Mouse (Mus musculus) ovary, adult 18-20 months (tissue): ENCODE measurements around the gene Prkce.
A peak's percentile ranks its signal among the peaks of the same experiment; 100 is the strongest.

Experiments used
- DNase-seq: peaks from one replicate; pipeline ENCODE4 v3.0.0; 2022; ENCODE audit warnings: low spot score, mixed read lengths

Gene Prkce

GRCm38 (mm10) chr17:86176722-86177121 is 9.1 kb downstream of the Prkce start:
- no peak for DNase-seq

DNA sequence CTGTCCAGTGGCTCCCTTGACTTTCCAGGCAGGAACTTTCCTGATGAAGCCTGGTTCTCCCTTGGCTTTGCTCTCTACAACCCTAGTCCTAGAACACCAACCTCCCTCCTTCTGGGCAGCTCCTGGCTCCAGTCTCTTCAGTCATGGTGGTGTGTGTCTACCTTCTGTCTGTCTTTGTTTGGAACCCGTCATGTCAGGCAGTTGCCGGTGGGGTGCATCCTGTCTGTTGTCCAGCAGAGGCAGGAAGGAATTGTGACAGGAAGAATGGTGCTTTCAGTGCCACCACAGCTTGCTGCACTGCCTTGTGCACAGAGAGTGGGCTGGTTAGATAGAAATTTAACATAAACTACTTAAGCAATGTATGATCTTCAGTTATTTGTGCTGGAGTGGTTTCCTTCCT is 16.2 kb downstream of the Prkce start:
- no peak for DNase-seq

GRCm38 (mm10) chr17:86184552-86185209 is 17.1 kb downstream of the Prkce start:
- no peak for DNase-seq

- peak; percentile 59 for DNase-seq
Measured at GRCm38 (mm10) chr17:86185584-86185983, 18.0 kb downstream of the Prkce start.

GRCm38 (mm10) chr17:86187777-86188176 is 20.2 kb downstream of the Prkce start:
- DNase-seq = no peak

GRCm38 (mm10) chr17:86193979-86194378 is 26.4 kb downstream of the Prkce start:
- DNase-seq = no peak

GRCm38 (mm10) chr17:86194921-86195320 is 27.3 kb downstream of the Prkce start:
- no peak for DNase-seq

- no peak for DNase-seq
Measured at GRCm38 (mm10) chr17:86198496-86199465, 31.2 kb downstream of the Prkce start.

DNA sequence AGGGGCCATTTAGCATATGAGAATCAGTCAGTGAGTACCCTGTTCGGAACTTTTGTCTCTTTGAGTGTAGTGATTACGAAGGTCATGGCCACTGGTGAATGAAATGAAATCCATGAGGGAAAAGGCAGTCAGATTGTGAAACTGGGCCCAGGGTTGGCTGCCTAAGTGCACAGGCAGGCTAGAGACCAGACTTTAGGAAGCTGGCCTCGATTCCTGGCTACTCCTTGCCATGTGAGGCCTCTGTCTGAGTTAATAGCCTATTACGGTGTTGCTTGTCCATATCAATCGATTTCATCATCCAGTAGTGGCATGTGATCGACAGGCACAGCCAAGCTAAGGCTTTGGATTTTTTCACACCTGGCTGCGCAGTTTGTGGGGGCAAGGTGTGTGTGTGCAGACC is 34.4 kb downstream of the Prkce start:
- no peak for DNase-seq

GRCm38 (mm10) chr17:86202972-86203371 is 35.4 kb downstream of the Prkce start:
- DNase-seq = no peak

DNA sequence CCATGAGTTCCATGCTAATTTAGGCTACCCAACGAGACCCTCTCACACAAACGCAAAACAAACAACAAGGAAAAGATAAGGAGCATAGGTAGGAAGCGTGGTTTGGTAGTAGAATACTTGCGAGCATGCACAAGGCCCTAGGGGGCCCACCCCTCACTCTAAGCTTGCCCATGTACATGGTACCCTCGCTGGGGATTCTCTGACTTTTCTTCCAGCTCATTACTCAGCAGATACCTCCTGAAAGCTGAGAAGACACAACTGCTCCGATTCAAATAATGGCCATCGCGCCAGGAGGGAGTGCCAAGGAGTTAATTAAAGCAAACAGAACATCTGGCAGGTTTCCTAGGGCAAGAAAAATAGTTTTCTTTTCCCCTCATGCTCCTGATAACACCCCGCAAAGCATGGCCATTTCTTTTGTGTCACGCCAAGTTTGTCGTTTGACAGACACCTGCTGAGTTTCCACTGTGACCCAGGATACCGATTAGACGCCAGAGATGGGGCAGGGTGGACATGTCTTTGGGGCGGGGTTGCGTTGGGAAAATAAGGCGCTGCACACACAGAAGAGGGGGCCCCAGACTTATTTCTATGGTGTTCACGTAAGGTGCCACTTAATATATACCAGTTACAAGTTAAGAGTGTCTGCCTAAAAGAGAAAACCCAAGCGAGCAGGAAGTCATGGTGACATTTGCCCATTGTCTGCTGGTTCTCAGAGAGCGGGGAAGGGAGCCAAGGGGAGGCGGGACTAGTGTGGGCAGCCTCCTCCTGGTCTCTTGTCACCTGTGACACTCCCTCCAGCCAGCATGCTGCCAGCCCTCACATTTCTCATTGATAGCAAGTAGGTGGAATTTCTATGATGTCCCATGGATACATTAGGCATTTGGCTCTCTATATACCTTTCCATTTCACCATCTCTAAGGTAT is 36.2 kb downstream of the Prkce start:
- DNase-seq = no peak

GRCm38 (mm10) chr17:86206289-86206688 is 38.7 kb downstream of the Prkce start:
- DNase-seq = no peak

DNA sequence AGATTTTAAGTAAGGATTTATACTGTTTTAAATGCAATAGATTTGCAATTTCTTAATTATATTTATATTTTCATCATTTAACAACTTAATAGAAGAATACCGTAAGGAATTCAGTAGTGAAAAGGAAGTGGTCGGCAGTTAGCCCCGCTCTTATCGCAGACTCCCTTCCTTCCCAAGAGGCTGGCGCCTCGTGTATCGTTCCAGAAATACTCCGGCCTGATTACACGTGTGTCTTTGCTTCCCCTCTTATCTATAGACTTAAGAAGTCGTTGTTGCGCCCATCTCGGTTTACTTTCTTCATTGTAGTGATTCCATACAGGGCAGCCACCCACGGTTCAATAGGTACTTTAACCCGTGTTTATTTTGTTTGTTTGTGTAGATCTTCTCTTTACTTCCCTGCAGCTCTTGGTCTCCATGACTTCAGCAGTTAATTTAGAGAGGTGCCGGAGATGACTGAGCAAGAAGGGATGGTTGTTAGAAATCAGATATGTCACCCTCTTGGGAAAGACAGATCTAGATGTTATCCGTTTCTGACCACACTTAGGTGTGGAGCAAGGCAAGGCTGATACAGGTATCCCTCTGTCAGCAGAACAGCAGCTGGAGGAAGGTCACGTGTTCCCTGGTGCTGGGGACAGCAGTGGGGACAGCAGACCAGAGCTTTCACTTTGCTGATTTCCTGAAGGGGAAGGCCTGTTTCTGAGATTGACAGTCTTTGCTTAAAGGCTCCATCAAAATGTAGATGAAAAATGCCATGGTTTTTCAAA is 40.7 kb downstream of the Prkce start:
- no peak for DNase-seq

GRCm38 (mm10) chr17:86208821-86209186 is 41.2 kb downstream of the Prkce start:
- no peak for DNase-seq

DNA sequence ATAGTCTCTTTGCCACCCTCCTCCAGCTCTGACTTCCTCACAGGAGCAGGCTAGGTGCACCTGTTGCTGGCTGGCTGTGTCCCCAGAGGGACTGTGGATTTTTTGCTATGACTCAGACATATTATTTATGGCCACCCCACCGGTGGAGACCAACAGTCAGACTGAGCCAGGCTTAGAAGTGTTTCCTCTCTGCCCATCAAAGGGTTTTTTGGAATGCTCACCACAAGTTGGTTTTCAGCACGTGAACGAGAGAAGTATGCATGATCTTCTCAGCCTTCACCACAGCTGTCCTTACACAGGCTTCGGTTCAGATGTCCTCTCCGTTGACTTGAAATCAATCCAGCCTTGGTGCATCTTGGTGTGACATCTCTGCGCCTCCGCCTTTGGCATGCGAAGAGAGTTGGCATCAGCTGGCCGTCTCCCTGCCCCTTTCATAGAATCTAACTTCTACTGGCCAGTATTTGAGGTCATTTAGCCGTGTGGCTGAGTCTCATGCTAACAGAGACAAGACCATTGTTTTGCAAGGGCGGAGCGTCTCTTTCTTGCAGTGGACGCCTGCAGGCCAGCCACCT is 42.2 kb downstream of the Prkce start:
- no peak for DNase-seq

- no peak for DNase-seq
Measured at GRCm38 (mm10) chr17:86212204-86212603, 44.6 kb downstream of the Prkce start.

DNA sequence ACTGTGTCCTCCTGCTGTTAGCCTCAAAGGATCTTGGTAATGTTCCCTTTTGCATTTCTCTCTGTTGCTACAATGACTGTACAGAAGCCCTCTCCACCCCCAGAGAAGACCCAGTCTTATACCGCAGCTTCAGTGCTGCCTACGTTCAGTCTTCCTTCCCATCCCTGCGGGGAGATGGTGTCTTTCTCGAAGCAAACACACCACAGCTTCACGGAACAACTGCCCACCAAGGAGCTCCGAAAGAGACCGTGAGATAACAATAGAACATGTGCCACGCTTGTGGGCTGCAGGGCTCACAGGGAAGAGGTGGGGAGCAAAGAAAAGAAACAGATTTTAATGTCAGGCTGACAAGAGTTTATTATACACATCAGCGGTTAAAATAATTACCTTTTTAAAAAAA is 46.7 kb downstream of the Prkce start:
- DNase-seq = no peak

GRCm38 (mm10) chr17:86214741-86215140 is 47.2 kb downstream of the Prkce start:
- DNase-seq = no peak

DNA sequence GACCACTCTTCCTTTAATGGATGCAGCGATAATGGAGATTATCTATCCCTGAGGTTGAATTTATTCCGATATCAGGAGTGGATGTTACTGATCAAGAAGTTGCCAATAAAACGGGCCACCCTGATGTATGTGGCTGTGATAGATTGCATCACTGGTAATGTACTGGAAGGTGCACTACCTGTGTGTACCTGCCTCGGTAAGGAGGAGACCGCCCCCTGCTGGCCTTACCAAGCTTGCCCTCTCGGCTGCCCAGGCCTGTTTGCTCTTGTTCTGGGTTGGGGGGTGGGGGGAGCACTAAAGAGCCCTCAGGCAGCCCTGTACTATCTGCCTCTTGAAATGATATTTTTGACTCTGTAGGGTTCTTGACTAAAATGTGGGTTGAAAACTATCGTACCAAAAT is 48.2 kb downstream of the Prkce start:
- no peak for DNase-seq

- no peak for DNase-seq
Measured at GRCm38 (mm10) chr17:86217468-86217867, 49.9 kb downstream of the Prkce start.

DNA sequence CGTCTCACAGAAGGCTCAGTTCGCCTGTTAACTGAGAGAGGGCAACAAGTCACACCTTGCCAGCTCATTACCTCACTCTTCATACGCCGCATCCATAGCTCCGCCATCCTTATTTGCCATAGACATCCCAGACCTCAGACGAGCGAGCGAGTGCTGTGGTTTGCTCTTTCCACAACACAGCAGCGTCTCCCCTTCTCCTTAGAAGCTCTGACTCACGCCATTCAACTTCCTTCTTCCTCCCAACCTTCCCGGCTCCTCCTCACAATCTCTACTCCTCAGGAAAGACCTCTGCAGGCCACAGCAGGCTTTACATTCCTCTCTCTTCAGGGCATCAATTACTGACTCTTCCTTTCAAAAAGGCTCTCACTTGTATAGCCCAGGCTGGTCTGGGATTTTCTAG is 51.0 kb downstream of the Prkce start:
- no peak for DNase-seq
